Mouse (Mus musculus) embryonic stem cell, embryonic (primary cell): ENCODE results near the gene Abcb9.

Experiments used
- CTCF ChIA-PET, 4 experiments: fragments of 300-600 bp in 2 of 4; fragments of 350-600 bp in 2 of 4; sonication (Branson Sonifier 250); formaldehyde crosslinking; loops; one replicate each; lab custom pipeline; 2022; ENCODE audit warnings: inconsistent platforms in 2 of 4; lab: Charles Lee
- POLR2A ChIA-PET, 4 experiments: fragments of 300-600 bp in 2 of 4; fragments of 350-600 bp in 2 of 4; sonication (Branson Sonifier 250); formaldehyde crosslinking; loops; one replicate each; lab custom pipeline; 2022; ENCODE audit warnings: antibody characterized with exemption in 4 of 4, inconsistent platforms in 1 of 4; lab: Charles Lee

Abcb9 gene

GRCm38 (mm10) chr5:124019348-124020216, 76.0 kb downstream of the Abcb9 start:
- POLR2A ChIA-PET = interaction anchor here in 3 of 4 experiments (0.6 to 3.7 kb wide), 11 partner anchors 8 to 77 kb away, joined by 3 to 13 read pairs (median 3); partner anchors contain the start of gene Vps37b (in 2 of the 3)

GRCm38 (mm10) chr5:124018651-124019050, 76.9 kb downstream of the Abcb9 start:
- POLR2A ChIA-PET = interaction anchor here in 2 of 4 experiments (0.5 to 3.7 kb wide), 5 partner anchors 11 to 435 kb away, joined by 3 to 13 read pairs (median 4); partner anchors contain the start of gene Vps37b (in 1 of the 2)
- CTCF ChIA-PET = interaction anchor here in 2 of 4 experiments (0.7 to 2.1 kb wide), 3 partner anchors 18 to 84 kb away, joined by 3 to 4 read pairs (median 3); no protein-coding TSS in a partner anchor

More at GRCm38 (mm10) chr5:124019348-124020216, 76.0 kb downstream of the Abcb9 start:
- CTCF ChIA-PET = interaction anchor here in 3 of 4 experiments (0.7 to 1.1 kb wide), 3 partner anchors 19 to 47 kb away, joined by 3 to 5 read pairs (median 4); no protein-coding TSS in a partner anchor

DNA sequence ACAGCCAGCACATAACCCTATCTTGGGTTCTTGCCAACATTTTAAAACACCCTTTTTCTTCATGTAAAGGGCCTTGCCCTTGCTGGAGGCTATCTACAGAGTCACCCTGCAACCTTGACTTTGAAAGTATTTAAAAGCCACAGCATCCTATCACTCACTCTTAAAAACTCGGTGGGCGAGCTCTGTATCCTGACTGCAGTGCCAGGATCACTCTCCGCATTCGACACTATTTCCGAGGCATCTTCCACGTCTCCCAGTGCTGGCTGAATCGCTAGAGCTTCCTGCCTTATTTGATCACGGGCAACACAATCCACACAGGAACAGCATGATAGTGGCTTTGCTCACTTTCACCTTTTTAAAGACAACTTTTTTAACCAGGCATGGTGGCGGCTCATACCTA, 77.7 kb downstream of the Abcb9 start:
- ChIA-PET CTCF (interaction anchor here in 1 of 4 experiments (2.1 kb wide), 1 partner anchor 67 kb away, joined by 4 read pairs; no protein-coding TSS in a partner anchor), POLR2A (interaction anchor here in 2 of 4 experiments (0.5 to 3.7 kb wide), 3 partner anchors 12 to 201 kb away, joined by 3 to 13 read pairs (median 5); no protein-coding TSS in a partner anchor)

- POLR2A ChIA-PET = interaction anchor here in 2 of 4 experiments (0.6 to 2.8 kb wide), 10 partner anchors 9 to 484 kb away, joined by 3 to 10 read pairs (median 4); partner anchors contain the start of gene Vps37b (in 1 of the 2)
- CTCF ChIA-PET = interaction anchor here in 3 of 4 experiments (0.6 to 0.9 kb wide), 4 partner anchors 68 to 1111 kb away, joined by 3 to 4 read pairs (median 4); no protein-coding TSS in a partner anchor
Measured at GRCm38 (mm10) chr5:124016291-124016821, 79.2 kb downstream of the Abcb9 start.

GRCm38 (mm10) chr5:124015727-124016126, 79.9 kb downstream of the Abcb9 start:
- ChIA-PET CTCF (interaction anchor here (0.6 to 1.3 kb wide), 9 partner anchors 11 to 450 kb away, joined by 3 to 6 read pairs (median 4); no protein-coding TSS in a partner anchor), POLR2A (interaction anchor here in 3 of 4 experiments (0.7 to 2.8 kb wide), 10 partner anchors 9 to 80 kb away, joined by 3 to 10 read pairs (median 4); partner anchors contain the start of genes Abcb9 (in 1 of the 3) and Vps37b (in 1 of the 3))

GRCm38 (mm10) chr5:124014791-124015251, 80.8 kb downstream of the Abcb9 start:
- CTCF ChIA-PET = interaction anchor here in 2 of 4 experiments (1.2 to 1.3 kb wide), 2 partner anchors 15 to 70 kb away, joined by 4 to 6 read pairs; no protein-coding TSS in a partner anchor
- POLR2A ChIA-PET = interaction anchor here in 3 of 4 experiments (0.6 to 2.8 kb wide), 9 partner anchors 7 to 107 kb away, joined by 3 to 10 read pairs (median 5); partner anchors contain the start of gene Vps37b (in 1 of the 3)

- POLR2A ChIA-PET = interaction anchor here in 3 of 4 experiments (0.6 to 2.6 kb wide), 14 partner anchors 8 to 489 kb away, joined by 3 to 11 read pairs (median 6); partner anchors contain the start of genes Gm49027 (in 1 of the 3) and Vps37b (in 1 of the 3)
- CTCF ChIA-PET = interaction anchor here in 1 of 4 experiments (1.3 kb wide), 1 partner anchor 71 kb away, joined by 4 read pairs; no protein-coding TSS in a partner anchor
Measured at GRCm38 (mm10) chr5:124014180-124014579, 81.4 kb downstream of the Abcb9 start.

GRCm38 (mm10) chr5:124013747-124014146, 81.9 kb downstream of the Abcb9 start:
- ChIA-PET POLR2A (interaction anchor here in 3 of 4 experiments (0.6 to 2.6 kb wide), 13 partner anchors 8 to 489 kb away, joined by 3 to 11 read pairs (median 5); partner anchors contain the start of genes Gm49027 (in 1 of the 3) and Vps37b (in 1 of the 3)), CTCF (interaction anchor here in 2 of 4 experiments (1.3 to 2.4 kb wide), 3 partner anchors 13 to 71 kb away, joined by 3 to 7 read pairs (median 4); no protein-coding TSS in a partner anchor)

- ChIA-PET CTCF (interaction anchor here (0.5 to 2.4 kb wide), 5 partner anchors 12 to 281 kb away, joined by 3 to 7 read pairs (median 4); no protein-coding TSS in a partner anchor), POLR2A (interaction anchor here in 3 of 4 experiments (0.5 to 2.6 kb wide), 9 partner anchors 11 to 513 kb away, joined by 3 to 10 read pairs (median 4); partner anchors contain the start of gene Vps37b (in 1 of the 3))
Measured at GRCm38 (mm10) chr5:124012885-124013284, 82.7 kb downstream of the Abcb9 start.

GRCm38 (mm10) chr5:124011927-124012326, 83.7 kb downstream of the Abcb9 start:
- ChIA-PET POLR2A (interaction anchor here in 1 of 4 experiments (0.8 to 1.4 kb wide), 2 partner anchors 12 to 68 kb away, joined by 3 read pairs; no protein-coding TSS in a partner anchor), CTCF (interaction anchor here in 3 of 4 experiments (0.5 to 2.4 kb wide), 5 partner anchors 11 to 189 kb away, joined by 3 to 7 read pairs (median 3); no protein-coding TSS in a partner anchor)
